Mouse (Mus musculus) neural tube, embryonic 12.5 days (tissue): ENCODE data around the gene B3gat1. TPM values are rescaled to one million over a fixed set of nuclear protein-coding genes. Genes with fewer than 3 reads are reported as not detected.

ENCODE experiments used
- ATAC-seq: fragments of 200-750 bp; cut with Nextera tagmentation; 2 replicates; pipeline ENCODE4 v1.8.0; 2017; ENCODE audit warnings: low read depth, mild to moderate bottlenecking, moderate TSS enrichment, moderate library complexity; ENCODE audit not compliant: low FRiP score
- H3K27ac ChIP-seq: fragments of 300-500 bp; sonication (generic); 2 replicates; pipeline ENCODE4 v1.5.1; 2016
- H3K27me3 ChIP-seq: fragments of 300-500 bp; sonication (generic); replicated peaks from 2 replicates; pipeline ENCODE4 v1.6.1; 2016; ENCODE audit warnings: mild to moderate bottlenecking
- H3K36me3 ChIP-seq: fragments of 300-500 bp; sonication (generic); 2 replicates; pipeline ENCODE4 v1.6.1; 2016; ENCODE audit warnings: mild to moderate bottlenecking
- H3K4me1 ChIP-seq: fragments of 300-500 bp; sonication (generic); 2 replicates; pipeline ENCODE4 v1.6.1; 2016
- H3K4me2 ChIP-seq: fragments of 300-500 bp; sonication (generic); replicated peaks from 2 replicates; pipeline ENCODE4 v1.6.1; 2016; ENCODE audit warnings: mild to moderate bottlenecking
- H3K4me3 ChIP-seq: fragments of 300-500 bp; sonication (generic); 2 replicates; pipeline ENCODE4 v1.5.1; 2016
- H3K9ac ChIP-seq: fragments of 300-500 bp; sonication (generic); 2 replicates; pipeline ENCODE4 v1.6.1; 2016; ENCODE audit warnings: mild to moderate bottlenecking
- H3K9me3 ChIP-seq: fragments of 300-500 bp; sonication (generic); 2 replicates; pipeline ENCODE4 v1.6.1; 2016; ENCODE audit warnings: mild to moderate bottlenecking
- WGBS: fragments of 180-500 bp; shearing (Covaris S2); methylation state at CpG from one replicate; pipeline ENCODE4 v1.1.7; 2016; 5-methylcytosine and 5-hydroxymethylcytosine counted together
- polyA plus RNA-seq: library from polyadenylated mRNA; unstranded; fragments of >200 nt; fragmentation: Nextera tagmentation; extraction: Ambion mirVana; gene quantifications from 2 replicates; pipeline ENCODE4 v1.2.1, GENCODE M21; 2016

B3gat1 gene
- polyA plus RNA-seq, 1 experiment from 2014 or later, result 13.8 TPM

GRCm38 (mm10) chr9:26728556-26728955 lies 5.0 kb upstream of the B3gat1 start:
- no peak overlapping the region for H3K9ac ChIP-seq
- no peak for ATAC-seq
- H3K4me2 ChIP-seq, result no peak overlapping the region
- no peak overlapping the region for H3K27ac ChIP-seq
- WGBS, result 83% methylated on average over 2 of the region's 2 CpGs
- no peaks in the 10 kb centered on the region for H3K4me1 ChIP-seq
- H3K4me3 ChIP-seq, result no peak overlapping the region
- H3K9me3 ChIP-seq, result no peaks in the 10 kb centered on the region
- H3K27me3 ChIP-seq, result peaks cover 5% of the 10 kb centered on the region; the same call in 1 of the 2 replicates
- no peaks in the 10 kb centered on the region for H3K36me3 ChIP-seq

- Histone ChIP-seq H3K4me3 (peak overlapping the region; percentile 80), H3K4me1 (peaks cover 3% of the 10 kb centered on the region; the same call in 1 of the 2 replicates), H3K9me3 (no peaks in the 10 kb centered on the region), H3K36me3 (no peaks in the 10 kb centered on the region), H3K27ac (peak overlapping the region; percentile 72), H3K4me2 (peak overlapping the region; percentile 87), H3K27me3 (peaks cover 5% of the 10 kb centered on the region; the same call in 1 of the 2 replicates), H3K9ac (peak overlapping the region; percentile 90)
- WGBS, result 1% methylated on average over 37 of the region's 37 CpGs
- peak; percentile 80 for ATAC-seq
These were observed 458 bp downstream of the B3gat1 start for GRCm38 (mm10) chr9:26733986-26734385.

GRCm38 (mm10) chr9:26737116-26737515 lies 3.6 kb downstream of the B3gat1 start:
- Histone ChIP-seq H3K9ac (no peak overlapping the region), H3K4me1 (peaks cover 3% of the 10 kb centered on the region; the same call in 1 of the 2 replicates), H3K27ac (no peak overlapping the region), H3K4me2 (0 out of 2 replicates have a peak overlapping the region, but pooled peaks have one; percentile 14), H3K27me3 (peaks cover 5% of the 10 kb centered on the region; the same call in 1 of the 2 replicates), H3K4me3 (no peak overlapping the region), H3K9me3 (no peaks in the 10 kb centered on the region), H3K36me3 (no peaks in the 10 kb centered on the region)
- 79% methylated on average over 5 of the region's 5 CpGs for WGBS
- no peak for ATAC-seq

- no peak overlapping the region for H3K9ac ChIP-seq
- no peaks in the 10 kb centered on the region for H3K4me1 ChIP-seq
- H3K27me3 ChIP-seq, result no peaks in the 10 kb centered on the region
- no peak overlapping the region for H3K27ac ChIP-seq
- no peak overlapping the region for H3K4me2 ChIP-seq
- ATAC-seq, result no peak
- H3K36me3 ChIP-seq, result no peaks in the 10 kb centered on the region
- no peak overlapping the region for H3K4me3 ChIP-seq
- H3K9me3 ChIP-seq, result no peaks in the 10 kb centered on the region
- 83% methylated on average over 3 of the region's 3 CpGs for WGBS
These were observed 9.3 kb downstream of the B3gat1 start for GRCm38 (mm10) chr9:26742817-26743216.

GRCm38 (mm10) chr9:26747121-26747520 lies 13.6 kb downstream of the B3gat1 start:
- WGBS, result 81% methylated on average over 4 of the region's 4 CpGs
- Histone ChIP-seq H3K27me3 (no peaks in the 10 kb centered on the region), H3K27ac (no peak overlapping the region), H3K9ac (no peak overlapping the region), H3K9me3 (no peaks in the 10 kb centered on the region), H3K4me1 (no peaks in the 10 kb centered on the region), H3K4me2 (no peak overlapping the region), H3K4me3 (no peak overlapping the region), H3K36me3 (0 out of 2 replicates have a peak, but pooled peaks cover 7% of the 10 kb centered on the region)
- no peak for ATAC-seq

GRCm38 (mm10) chr9:26748893-26749292 lies 15.4 kb downstream of the B3gat1 start:
- no peak overlapping the region for H3K4me2 ChIP-seq
- no peaks in the 10 kb centered on the region for H3K9me3 ChIP-seq
- no peak for ATAC-seq
- no peaks in the 10 kb centered on the region for H3K4me1 ChIP-seq
- peaks cover 12% of the 10 kb centered on the region; the same call in 1 of the 2 replicates for H3K36me3 ChIP-seq
- no peak overlapping the region for H3K4me3 ChIP-seq
- H3K27me3 ChIP-seq, result no peaks in the 10 kb centered on the region
- WGBS, result 71% methylated on average over 4 of the region's 4 CpGs
- no peak overlapping the region for H3K27ac ChIP-seq
- no peak overlapping the region for H3K9ac ChIP-seq

DNA sequence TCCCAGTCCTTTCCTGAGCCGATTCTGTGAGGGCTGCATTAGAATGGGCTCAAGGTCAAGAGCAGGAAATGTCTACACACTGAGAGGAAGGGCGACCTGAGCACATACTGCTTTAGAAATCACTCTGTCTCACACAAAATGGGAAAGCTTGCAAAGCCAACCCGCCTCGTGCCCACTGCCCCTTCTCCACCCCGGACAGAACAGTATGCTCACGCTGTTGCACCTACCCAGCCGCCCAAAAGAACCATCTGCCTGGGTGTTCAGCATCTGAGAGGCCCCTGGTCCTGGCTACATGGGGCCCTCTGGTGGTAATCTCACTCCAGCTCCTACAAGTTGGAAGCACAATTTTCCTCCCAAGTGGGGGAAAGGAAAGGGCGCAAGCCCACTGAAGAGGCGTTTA lies 26.6 kb downstream of the B3gat1 start:
- H3K27ac ChIP-seq, result no peak overlapping the region
- H3K9ac ChIP-seq, result no peak overlapping the region
- H3K36me3 ChIP-seq, result peaks cover 15% of the 10 kb centered on the region
- H3K4me2 ChIP-seq, result no peak overlapping the region
- H3K4me3 ChIP-seq, result no peak overlapping the region
- 38% methylated on average over 9 of the region's 9 CpGs for WGBS
- 0 out of 2 replicates have a peak, but pooled peaks cover 2% of the 10 kb centered on the region for H3K4me1 ChIP-seq
- no peaks in the 10 kb centered on the region for H3K27me3 ChIP-seq
- H3K9me3 ChIP-seq, result no peaks in the 10 kb centered on the region
- ATAC-seq, result peak; percentile 66

- Histone ChIP-seq H3K4me3 (no peak overlapping the region), H3K9ac (no peak overlapping the region), H3K27me3 (no peaks in the 10 kb centered on the region), H3K27ac (no peak overlapping the region), H3K9me3 (no peaks in the 10 kb centered on the region), H3K4me2 (no peak overlapping the region), H3K36me3 (peaks cover 12% of the 10 kb centered on the region), H3K4me1 (0 out of 2 replicates have a peak, but pooled peaks cover 2% of the 10 kb centered on the region)
- no peak for ATAC-seq
- 53% methylated on average over 5 of the region's 5 CpGs for WGBS
These were observed 27.0 kb downstream of the B3gat1 start for GRCm38 (mm10) chr9:26760576-26760975.

DNA sequence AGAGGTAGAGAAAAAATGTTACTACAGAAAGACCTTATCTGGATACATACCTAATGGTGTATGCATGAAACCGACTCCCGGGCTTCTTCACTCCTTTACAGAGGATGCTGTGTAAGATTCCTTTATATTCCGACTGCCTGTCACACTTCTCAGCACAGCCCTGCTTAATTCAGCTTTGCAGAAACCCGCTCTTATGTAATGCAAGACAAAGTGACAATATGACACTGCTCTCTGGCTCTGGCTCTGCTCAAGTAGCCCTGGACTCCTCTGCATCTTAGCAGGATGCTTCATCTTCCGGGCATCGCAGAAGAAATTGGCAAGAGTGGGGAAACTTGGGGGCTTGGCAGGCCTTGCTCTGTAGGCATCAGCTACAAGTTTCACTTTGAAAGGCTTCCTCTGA lies 28.9 kb downstream of the B3gat1 start:
- Histone ChIP-seq H3K27me3 (no peaks in the 10 kb centered on the region), H3K9me3 (no peaks in the 10 kb centered on the region), H3K36me3 (no peaks in the 10 kb centered on the region), H3K4me3 (no peak overlapping the region), H3K4me2 (no peak overlapping the region), H3K9ac (no peak overlapping the region), H3K27ac (no peak overlapping the region), H3K4me1 (0 out of 2 replicates have a peak, but pooled peaks cover 2% of the 10 kb centered on the region)
- WGBS, result 87% methylated on average over 6 of the region's 6 CpGs
- no peak for ATAC-seq

DNA sequence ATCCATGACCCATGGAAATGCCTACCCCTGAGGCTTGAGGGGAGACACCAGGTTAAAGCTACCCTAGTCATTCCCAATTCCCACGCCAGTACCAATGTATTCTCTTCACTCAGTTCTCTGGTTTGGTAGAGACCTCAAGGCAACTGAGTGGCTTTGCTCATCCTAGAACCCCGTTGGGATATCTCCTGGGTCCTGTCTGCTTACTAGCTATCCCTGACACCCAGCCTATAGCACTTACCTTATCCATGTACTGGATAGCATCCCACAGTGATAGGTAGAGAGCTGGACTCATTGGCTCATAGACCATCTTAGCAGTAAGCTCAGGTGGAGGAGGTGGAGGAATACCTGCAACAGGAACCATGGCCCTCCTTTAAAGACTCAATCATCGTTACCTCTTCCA lies 34.7 kb downstream of the B3gat1 start:
- Histone ChIP-seq H3K27me3 (no peaks in the 10 kb centered on the region), H3K4me1 (no peaks in the 10 kb centered on the region), H3K27ac (no peak overlapping the region), H3K9ac (no peak overlapping the region), H3K4me3 (no peak overlapping the region), H3K36me3 (no peaks in the 10 kb centered on the region), H3K4me2 (no peak overlapping the region), H3K9me3 (no peaks in the 10 kb centered on the region)
- ATAC-seq, result no peak
- WGBS, result 86% methylated on average over 3 of the region's 3 CpGs

GRCm38 (mm10) chr9:26775700-26776099 lies 42.2 kb downstream of the B3gat1 start:
- Histone ChIP-seq H3K9ac (no peak overlapping the region), H3K4me1 (no peaks in the 10 kb centered on the region), H3K27me3 (no peaks in the 10 kb centered on the region), H3K4me2 (no peak overlapping the region), H3K27ac (no peak overlapping the region), H3K9me3 (no peaks in the 10 kb centered on the region), H3K4me3 (no peak overlapping the region), H3K36me3 (no peaks in the 10 kb centered on the region)
- no peak for ATAC-seq
- 81% methylated on average over 2 of the region's 2 CpGs for WGBS

DNA sequence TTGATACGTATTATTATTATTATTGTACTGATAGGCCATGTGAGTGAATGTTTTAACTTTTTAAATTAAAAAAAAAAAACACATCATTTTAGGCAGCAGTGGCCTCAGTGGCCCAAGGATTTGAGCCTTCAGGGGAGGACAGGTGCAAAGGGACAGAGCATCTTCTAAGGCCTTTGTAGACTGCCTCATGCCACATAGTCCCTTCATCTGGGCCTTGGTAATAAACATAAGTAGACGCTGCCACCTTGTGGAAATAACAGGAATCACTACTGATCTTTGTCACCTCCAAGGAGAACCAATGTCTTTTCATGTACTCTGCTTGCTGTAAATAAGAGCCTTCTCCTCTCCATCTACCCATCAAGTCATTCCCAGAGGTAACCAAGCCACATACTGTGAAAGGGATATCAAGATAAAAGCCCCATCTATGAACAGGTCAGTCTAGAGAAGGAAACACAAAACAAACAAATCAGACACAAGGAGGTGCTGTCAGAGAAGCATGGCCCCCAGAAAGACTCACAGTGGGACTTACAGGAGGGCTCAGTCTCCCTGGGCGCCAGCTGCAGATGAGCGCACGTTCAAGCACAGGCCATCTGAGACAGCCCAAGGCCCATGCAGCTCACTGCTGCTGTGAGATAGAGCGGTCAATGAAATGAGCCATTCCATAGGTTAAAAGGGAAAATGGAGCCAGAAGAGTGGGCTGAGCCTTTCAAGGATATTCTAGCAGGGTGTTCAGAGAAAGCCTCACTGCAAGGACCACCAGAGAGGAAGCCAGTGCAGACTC lies 42.8 kb downstream of the B3gat1 start:
- H3K9me3 ChIP-seq, result no peaks in the 10 kb centered on the region
- H3K9ac ChIP-seq, result no peak overlapping the region
- peak; percentile 76 for ATAC-seq
- no peak overlapping the region for H3K4me3 ChIP-seq
- no peak overlapping the region for H3K27ac ChIP-seq
- WGBS, result 58% methylated on average over 6 of the region's 6 CpGs
- no peaks in the 10 kb centered on the region for H3K27me3 ChIP-seq
- H3K36me3 ChIP-seq, result no peaks in the 10 kb centered on the region
- no peaks in the 10 kb centered on the region for H3K4me1 ChIP-seq
- no peak overlapping the region for H3K4me2 ChIP-seq

DNA sequence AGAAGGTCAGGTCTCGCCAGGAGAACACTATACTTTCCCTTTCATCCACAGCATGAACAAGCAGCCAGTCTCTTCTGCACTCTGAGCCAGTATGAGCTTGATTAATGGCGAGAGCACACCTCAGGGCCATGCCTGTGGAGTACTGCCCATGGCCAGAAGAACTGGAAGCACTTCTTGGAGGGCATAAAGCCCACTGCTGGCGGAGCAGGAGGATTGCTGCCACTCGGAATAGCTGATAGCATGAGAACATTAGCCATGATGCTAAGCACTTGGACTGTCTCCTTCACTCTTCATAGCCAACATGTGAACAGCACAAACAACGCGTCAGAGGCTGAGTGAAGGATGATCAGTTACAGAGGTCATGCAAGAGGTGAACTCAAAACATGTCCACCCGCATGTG lies 44.9 kb downstream of the B3gat1 start:
- no peak overlapping the region for H3K4me2 ChIP-seq
- no peaks in the 10 kb centered on the region for H3K4me1 ChIP-seq
- H3K27me3 ChIP-seq, result no peaks in the 10 kb centered on the region
- no peaks in the 10 kb centered on the region for H3K36me3 ChIP-seq
- no peak overlapping the region for H3K27ac ChIP-seq
- H3K9me3 ChIP-seq, result no peaks in the 10 kb centered on the region
- WGBS, result 90% methylated on average over 7 of the region's 7 CpGs
- no peak overlapping the region for H3K9ac ChIP-seq
- no peak for ATAC-seq
- H3K4me3 ChIP-seq, result no peak overlapping the region
